Mouse (Mus musculus) myocyte (in vitro differentiated cells): Measurements from ENCODE around the gene Slc26a9. TPM values are rescaled to one million over a fixed set of nuclear protein-coding genes. Genes with fewer than 3 reads are reported as not detected.

Source experiments
- H3K27me3 ChIP-seq: one replicate; pipeline ENCODE4 v1.6.1; 2011; ENCODE audit not compliant: control insufficient read depth, insufficient read depth, insufficient read length
- H3K36me3 ChIP-seq: one replicate; pipeline ENCODE4 v1.6.1; 2011; ENCODE audit not compliant: control insufficient read depth, insufficient read depth
- H3K4me2 ChIP-seq: one replicate; pipeline ENCODE4 v1.6.1; 2011; ENCODE audit warnings: low read depth, control low read depth
- H3K4me3 ChIP-seq: one replicate; pipeline ENCODE4 v1.5.1; 2011; ENCODE audit warnings: mild to moderate bottlenecking, control low read depth, moderate library complexity
- H3K79me2 ChIP-seq: one replicate; pipeline ENCODE4 v1.6.1; 2011; ENCODE audit not compliant: control insufficient read depth, insufficient read depth
- H3ac ChIP-seq: one replicate; pipeline ENCODE4 v1.6.1; 2011; ENCODE audit not compliant: control insufficient read depth, insufficient read length
- CEBPB ChIP-seq: IDR thresholded peaks from 2 replicates; pipeline ENCODE4 v1.6.1; 2011; ENCODE audit warnings: mild to moderate bottlenecking, moderate library complexity; ENCODE audit not compliant: poor library complexity, insufficient read depth, severe bottlenecking
- E2F4 ChIP-seq: IDR thresholded peaks from one replicate; pipeline ENCODE4 v1.6.1; 2011; ENCODE audit warnings: mild to moderate bottlenecking, control low read depth, moderate library complexity; ENCODE audit not compliant: insufficient read depth
- MAX ChIP-seq: IDR thresholded peaks from one replicate; pipeline ENCODE4 v1.6.1; 2011; ENCODE audit warnings: low read depth, mild to moderate bottlenecking, control low read depth
- MYOD1 ChIP-seq, 3 experiments: IDR thresholded peaks; one replicate each; pipeline ENCODE4 v1.6.1; 2011; ENCODE audit warnings: control low read depth in 2 of 3, low read depth in 2 of 3, mild to moderate bottlenecking in 2 of 3, moderate library complexity in 1 of 3; ENCODE audit not compliant: insufficient read length in 2 of 3, control insufficient read depth in 1 of 3
- MYOG ChIP-seq, 3 experiments: IDR thresholded peaks; one replicate each; pipeline ENCODE4 v1.6.1; 2011; ENCODE audit warnings: control low read depth in 2 of 3, low read depth in 2 of 3, mild to moderate bottlenecking in 2 of 3; ENCODE audit not compliant: insufficient read length in 2 of 3, control insufficient read depth in 1 of 3, insufficient read depth in 1 of 3
- POLR2A ChIP-seq: IDR thresholded peaks from one replicate; pipeline ENCODE4 v1.6.1; 2011; ENCODE audit warnings: low read depth, mild to moderate bottlenecking, control low read depth, moderate library complexity; ENCODE audit not compliant: insufficient read length
- POLR2AphosphoS2 ChIP-seq: IDR thresholded peaks from one replicate; pipeline ENCODE4 v1.6.1; 2011; ENCODE audit warnings: low read depth, control low read depth; ENCODE audit not compliant: insufficient read length
- REST ChIP-seq: IDR thresholded peaks from one replicate; pipeline ENCODE4 v1.6.1; 2011; ENCODE audit warnings: mild to moderate bottlenecking, control low read depth, moderate library complexity; ENCODE audit not compliant: insufficient read depth, insufficient read length
- SRF ChIP-seq: IDR thresholded peaks from one replicate; pipeline ENCODE4 v1.6.1; 2011; ENCODE audit warnings: low read depth; ENCODE audit not compliant: control insufficient read depth, insufficient read length
- TCF12 ChIP-seq: IDR thresholded peaks from one replicate; pipeline ENCODE4 v1.6.1; 2011; ENCODE audit warnings: mild to moderate bottlenecking, control low read depth; ENCODE audit not compliant: poor library complexity, insufficient read depth, severe bottlenecking
- TCF3 ChIP-seq: IDR thresholded peaks from one replicate; pipeline ENCODE4 v1.6.1; 2011; ENCODE audit warnings: low read depth, control low read depth; ENCODE audit not compliant: insufficient read length
- USF1 ChIP-seq: IDR thresholded peaks from one replicate; pipeline ENCODE4 v1.6.1; 2011; ENCODE audit warnings: low read depth, mild to moderate bottlenecking, control low read depth, moderate library complexity
- polyA plus RNA-seq: library from polyadenylated mRNA; unstranded; fragments of >200 nt; fragmentation: generic; extraction: Trizol; gene quantifications from one replicate; pipeline ENCODE4 v1.2.1, GENCODE M21; 2012; ENCODE audit warnings: missing spikeins

Gene Slc26a9
- polyA plus RNA-seq, 1 experiment, result not detected

DNA sequence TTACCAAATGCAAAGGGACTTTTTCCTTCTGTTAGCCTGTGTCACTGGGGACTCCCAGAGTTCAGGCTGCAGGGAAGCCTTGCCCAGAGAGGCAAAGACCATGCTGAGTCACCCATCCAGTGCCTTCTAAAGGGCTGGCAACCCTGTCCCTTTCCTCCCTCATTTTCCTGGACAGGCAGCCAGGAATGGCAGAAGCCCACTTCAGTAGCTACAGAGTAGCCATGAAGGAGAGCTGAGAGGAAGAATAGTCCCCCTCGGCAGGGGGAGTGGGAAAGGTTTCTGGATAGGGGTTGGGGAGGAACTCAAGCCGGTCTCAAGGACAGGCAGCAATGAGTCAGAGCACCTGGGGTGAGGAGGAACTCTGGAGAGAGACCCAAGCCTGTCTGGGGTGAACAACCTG, 3.9 kb downstream of the Slc26a9 start:
- no peak overlapping the region for H3K4me3 ChIP-seq
- no peak overlapping the region for H3ac ChIP-seq
- no peaks in the 10 kb centered on the region for H3K36me3 ChIP-seq
- H3K79me2 ChIP-seq, result no peaks in the 10 kb centered on the region
- H3K27me3 ChIP-seq, result no peaks in the 10 kb centered on the region
- H3K4me2 ChIP-seq, result no peak overlapping the region
- TF ChIP-seq CEBPB (no peak), E2F4 (no peak), MYOD1 (IDR thresholded peaks at IDR 0.05; ENCODE audit: control insufficient read depth in 1 of 3, insufficient read length in 2 of 3, low read depth in 2 of 3) (no peak), MYOG (IDR thresholded peaks at IDR 0.05; ENCODE audit: control insufficient read depth in 1 of 3, insufficient read depth in 1 of 3, insufficient read length in 2 of 3, low read depth in 2 of 3) (no peak), TCF12 (no peak), REST (no peak)

DNA sequence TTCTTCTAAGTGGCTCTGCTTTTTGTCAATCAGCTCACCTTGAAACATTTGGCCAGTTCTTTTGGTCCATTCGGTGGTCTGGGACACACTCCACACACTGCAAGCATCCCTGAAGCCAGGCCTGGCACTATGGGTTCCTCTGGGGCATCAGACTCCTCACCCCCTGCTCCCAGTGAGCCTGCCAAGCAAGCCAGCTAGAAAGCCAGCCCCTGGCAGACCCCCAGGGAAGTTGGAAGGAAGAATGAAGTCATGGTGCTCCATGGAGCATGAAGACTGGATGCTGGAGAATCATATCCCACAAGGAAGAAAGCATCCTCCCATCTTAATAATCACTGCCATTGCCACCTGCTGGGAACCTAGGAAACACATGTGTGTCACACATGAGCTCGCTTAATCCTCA, 4.8 kb downstream of the Slc26a9 start:
- no peak overlapping the region for H3K4me3 ChIP-seq
- no peaks in the 10 kb centered on the region for H3K27me3 ChIP-seq
- H3ac ChIP-seq, result no peak overlapping the region
- no peaks in the 10 kb centered on the region for H3K36me3 ChIP-seq
- H3K4me2 ChIP-seq, result no peak overlapping the region
- H3K79me2 ChIP-seq, result no peaks in the 10 kb centered on the region
- TF ChIP-seq REST, result no peak
- peak in 1 of 3 experiments; percentile 34 for TF ChIP-seq MYOD1 (IDR thresholded peaks at IDR 0.05; ENCODE audit: control insufficient read depth in 1 of 3, insufficient read length in 2 of 3, low read depth in 2 of 3)

DNA sequence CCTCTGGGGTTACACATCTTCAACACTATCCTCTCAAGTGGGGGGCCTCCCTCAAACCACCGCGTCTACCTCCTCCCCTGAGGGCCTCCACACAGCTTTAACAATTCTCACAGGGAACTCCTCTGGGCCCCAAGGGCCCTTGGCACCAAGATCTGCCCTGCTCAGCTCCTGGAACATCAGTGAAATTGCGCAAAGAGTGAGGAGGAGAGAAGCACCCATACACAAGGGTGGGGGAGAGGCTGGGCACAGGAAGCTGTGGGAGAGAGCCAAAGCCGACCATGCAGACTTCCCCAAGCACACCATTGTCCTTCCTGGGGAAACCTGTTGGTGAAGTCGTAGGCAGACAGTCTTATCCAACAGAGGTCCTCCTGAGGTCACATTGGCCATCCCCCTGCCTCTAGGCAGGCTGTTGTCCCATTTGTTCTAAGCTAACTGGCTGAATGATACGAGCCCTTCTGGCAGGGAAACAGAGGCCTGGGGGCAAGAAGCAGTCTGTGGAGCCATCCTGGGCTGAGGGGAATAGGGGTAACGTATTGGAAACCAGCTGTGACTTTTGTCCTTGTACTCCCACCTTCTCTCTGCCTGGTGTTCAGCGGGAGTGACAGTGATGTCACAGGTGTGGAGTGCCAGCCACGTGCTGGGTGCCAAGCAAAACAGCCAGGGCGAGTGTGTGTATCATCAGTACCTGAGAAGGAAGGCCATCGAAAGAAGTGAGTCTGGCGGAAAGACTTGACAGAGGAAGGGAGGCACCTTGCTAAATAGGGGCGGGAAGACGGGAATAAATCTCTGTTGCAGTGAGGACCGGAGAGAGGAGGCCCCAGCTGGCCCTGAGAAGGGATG, 6.1 kb downstream of the Slc26a9 start:
- no peak for TF ChIP-seq MYOG (IDR thresholded peaks at IDR 0.05; ENCODE audit: control insufficient read depth in 1 of 3, insufficient read depth in 1 of 3, insufficient read length in 2 of 3, low read depth in 2 of 3)
- no peak for TF ChIP-seq MAX
- TF ChIP-seq USF1, result no peak
- Histone ChIP-seq H3K79me2 (no peaks in the 10 kb centered on the region), H3K4me2 (no peak overlapping the region), H3K36me3 (no peaks in the 10 kb centered on the region), H3K4me3 (no peak overlapping the region), H3ac (no peak overlapping the region), H3K27me3 (no peaks in the 10 kb centered on the region)

DNA sequence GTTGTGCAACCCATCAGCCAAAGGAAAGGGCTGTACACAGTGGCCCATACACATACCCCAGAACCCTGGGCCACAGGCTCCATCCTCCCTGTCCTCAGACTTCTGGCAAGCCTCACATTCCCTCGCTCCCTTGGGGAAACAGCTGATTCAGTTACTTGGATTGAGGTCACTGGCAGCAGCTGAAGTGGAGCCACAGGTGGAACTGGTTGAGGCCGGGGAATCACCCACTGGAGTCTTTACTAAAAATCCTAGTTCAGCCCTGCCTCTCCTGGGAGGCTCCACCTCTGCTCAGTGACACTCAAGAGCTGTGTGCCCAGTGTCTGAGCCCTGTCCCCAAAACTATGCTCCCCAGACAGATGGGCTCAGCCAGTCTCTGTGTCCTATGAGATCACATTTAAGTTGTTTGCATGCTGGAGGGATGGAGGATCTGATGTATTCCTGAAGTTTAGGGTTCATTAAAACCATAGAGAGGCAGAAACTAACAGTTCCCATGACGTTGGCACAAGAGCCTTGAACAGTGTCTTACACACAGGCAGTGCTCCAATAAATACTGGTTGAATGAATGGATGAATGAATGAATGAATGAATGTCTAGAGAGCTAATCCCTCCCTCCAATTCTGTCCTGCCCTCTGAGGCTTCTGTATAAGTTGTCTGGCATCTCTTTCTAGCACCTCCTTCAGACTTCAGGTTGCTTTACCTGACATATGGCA, 7.5 kb downstream of the Slc26a9 start:
- Histone ChIP-seq H3K4me3 (no peak overlapping the region), H3K27me3 (no peaks in the 10 kb centered on the region), H3K36me3 (no peaks in the 10 kb centered on the region), H3K79me2 (no peaks in the 10 kb centered on the region), H3K4me2 (peak overlapping the region; percentile 66), H3ac (no peak overlapping the region)
- TF ChIP-seq TCF3, result peak; percentile 93
- peak; percentile 95 to 99 (median 97) for TF ChIP-seq MYOG (IDR thresholded peaks at IDR 0.05; ENCODE audit: control insufficient read depth in 1 of 3, insufficient read depth in 1 of 3, insufficient read length in 2 of 3, low read depth in 2 of 3)
- TF ChIP-seq SRF, result no peak
- no peak for TF ChIP-seq MAX
- peak; percentile 96 for TF ChIP-seq TCF12
- TF ChIP-seq POLR2AphosphoS2, result no peak
- no peak for TF ChIP-seq E2F4
- TF ChIP-seq USF1, result no peak
- 0 out of 2 replicates have a peak, but pooled peaks have one; percentile 35 for TF ChIP-seq CEBPB
- TF ChIP-seq REST, result no peak
- TF ChIP-seq MYOD1 (IDR thresholded peaks at IDR 0.05; ENCODE audit: control insufficient read depth in 1 of 3, insufficient read length in 2 of 3, low read depth in 2 of 3), result peak; percentile 94 to 99 (median 98)
- TF ChIP-seq POLR2A, result no peak

DNA sequence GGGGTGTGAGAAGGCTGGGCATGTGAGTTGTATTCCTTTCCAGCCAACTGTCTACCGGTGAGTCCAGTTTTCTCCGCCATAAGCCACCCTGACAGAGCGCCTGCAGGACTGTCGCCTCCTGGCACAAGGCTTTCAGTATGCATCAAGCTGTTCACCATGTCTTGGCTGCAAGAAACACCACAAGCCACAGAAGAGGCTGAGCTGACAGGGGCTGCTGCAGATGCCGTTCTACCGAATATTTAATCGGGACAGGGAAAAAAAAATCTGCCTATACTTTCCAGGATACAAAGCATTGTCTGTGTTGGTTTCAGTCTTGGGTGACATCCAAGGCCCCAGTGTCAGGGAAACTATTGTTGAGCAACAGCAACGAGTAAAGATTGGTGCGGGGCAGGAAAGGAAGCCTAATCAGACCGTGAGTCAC, 8.1 kb downstream of the Slc26a9 start:
- Histone ChIP-seq H3K27me3 (no peaks in the 10 kb centered on the region), H3ac (no peak overlapping the region), H3K36me3 (no peaks in the 10 kb centered on the region), H3K79me2 (no peaks in the 10 kb centered on the region), H3K4me3 (no peak overlapping the region), H3K4me2 (peak overlapping the region; percentile 66)
- TF ChIP-seq MYOG (IDR thresholded peaks at IDR 0.05; ENCODE audit: control insufficient read depth in 1 of 3, insufficient read depth in 1 of 3, insufficient read length in 2 of 3, low read depth in 2 of 3) (peak in 1 of 3 experiments; percentile 61), MAX (no peak), POLR2A (no peak), CEBPB (peak; percentile 70), POLR2AphosphoS2 (no peak), MYOD1 (IDR thresholded peaks at IDR 0.05; ENCODE audit: control insufficient read depth in 1 of 3, insufficient read length in 2 of 3, low read depth in 2 of 3) (peak in 2 of 3 experiments; percentile 29 to 50), USF1 (no peak)
